Mouse (Mus musculus): ENCODE results near the gene Tirap. TPM values are rescaled to one million over a fixed set of nuclear protein-coding genes. Genes with fewer than 3 reads are reported as not detected.

Gene Tirap
- polyA plus RNA-seq, 1 experiment from 2014 or later = 14.9 TPM

GRCm38 (mm10) chr9:35142221-35142620 lies 57.9 kb downstream of the Tirap start:
- H3K4me3 ChIP-seq (replicated peaks; ENCODE audit: low read length) = no peak overlapping the region
- H3K9ac ChIP-seq (ENCODE audit: low read length) = no peak overlapping the region
- 66% methylated on average over 2 of the region's 2 CpGs for WGBS
- ATAC-seq (ENCODE audit: insufficient read depth, low FRiP score) = no peak
- H3K36me3 ChIP-seq (ENCODE audit: control insufficient read depth, insufficient read depth, low read length) = no peaks in the 10 kb centered on the region
- no peak overlapping the region for H3K27ac ChIP-seq (ENCODE audit: low read length)
- peaks cover 6% of the 10 kb centered on the region for H3K4me1 ChIP-seq (ENCODE audit: control insufficient read depth, insufficient read depth, low read length)
- no peak overlapping the region for H3K4me2 ChIP-seq (ENCODE audit: low read depth, low read length)
- H3K27me3 ChIP-seq (ENCODE audit: control insufficient read depth, insufficient read depth, low read length) = no peaks in the 10 kb centered on the region
- no peaks in the 10 kb centered on the region for H3K9me3 ChIP-seq (replicated peaks; ENCODE audit: control insufficient read depth, low read length)

- no peaks in the 10 kb centered on the region for H3K36me3 ChIP-seq (ENCODE audit: control insufficient read depth, insufficient read depth, low read length)
- no peak overlapping the region for H3K4me2 ChIP-seq (ENCODE audit: low read depth, low read length)
- WGBS = 66% methylated on average over 5 of the region's 5 CpGs
- H3K9ac ChIP-seq (ENCODE audit: low read length) = no peak overlapping the region; the same call in 1 of the 2 replicates
- H3K4me1 ChIP-seq (ENCODE audit: control insufficient read depth, insufficient read depth, low read length) = peaks cover 6% of the 10 kb centered on the region
- ATAC-seq (ENCODE audit: insufficient read depth, low FRiP score) = 0 out of 2 replicates have a peak, but pooled peaks have one; percentile 31
- no peaks in the 10 kb centered on the region for H3K9me3 ChIP-seq (replicated peaks; ENCODE audit: control insufficient read depth, low read length)
- H3K4me3 ChIP-seq (replicated peaks; ENCODE audit: low read length) = no peak overlapping the region
- H3K27me3 ChIP-seq (ENCODE audit: control insufficient read depth, insufficient read depth, low read length) = no peaks in the 10 kb centered on the region
- H3K27ac ChIP-seq (ENCODE audit: low read length) = no peak overlapping the region
Observed at GRCm38 (mm10) chr9:35139231-35139744, 60.8 kb downstream of the Tirap start.

- peaks cover 6% of the 10 kb centered on the region for H3K4me1 ChIP-seq (ENCODE audit: control insufficient read depth, insufficient read depth, low read length)
- H3K9ac ChIP-seq (ENCODE audit: low read length) = no peak overlapping the region
- 75% methylated on average over 7 of the region's 7 CpGs for WGBS
- ATAC-seq (ENCODE audit: insufficient read depth, low FRiP score) = no peak
- no peak overlapping the region for H3K27ac ChIP-seq (ENCODE audit: low read length)
- no peaks in the 10 kb centered on the region for H3K27me3 ChIP-seq (ENCODE audit: control insufficient read depth, insufficient read depth, low read length)
- H3K4me3 ChIP-seq (replicated peaks; ENCODE audit: low read length) = no peak overlapping the region
- no peaks in the 10 kb centered on the region for H3K36me3 ChIP-seq (ENCODE audit: control insufficient read depth, insufficient read depth, low read length)
- no peaks in the 10 kb centered on the region for H3K9me3 ChIP-seq (replicated peaks; ENCODE audit: control insufficient read depth, low read length)
- no peak overlapping the region for H3K4me2 ChIP-seq (ENCODE audit: low read depth, low read length)
Observed at GRCm38 (mm10) chr9:35138029-35138428, 62.1 kb downstream of the Tirap start.

GRCm38 (mm10) chr9:35135575-35135974 lies 64.5 kb downstream of the Tirap start:
- 48% methylated on average over 6 of the region's 6 CpGs for WGBS
- Histone ChIP-seq H3K9me3 (replicated peaks; ENCODE audit: control insufficient read depth, low read length) (no peaks in the 10 kb centered on the region), H3K9ac (ENCODE audit: low read length) (no peak overlapping the region), H3K36me3 (ENCODE audit: control insufficient read depth, insufficient read depth, low read length) (no peaks in the 10 kb centered on the region), H3K27ac (ENCODE audit: low read length) (no peak overlapping the region), H3K4me1 (ENCODE audit: control insufficient read depth, insufficient read depth, low read length) (peaks cover 3% of the 10 kb centered on the region; the same call in 1 of the 2 replicates), H3K27me3 (ENCODE audit: control insufficient read depth, insufficient read depth, low read length) (no peaks in the 10 kb centered on the region), H3K4me3 (replicated peaks; ENCODE audit: low read length) (no peak overlapping the region), H3K4me2 (ENCODE audit: low read depth, low read length) (no peak overlapping the region)
- ATAC-seq (ENCODE audit: insufficient read depth, low FRiP score) = no peak

Other genes with a start within 250 kb of the Tirap start
- 50.5 and 53.1 TPM in 2 replicates for gene St3gal4, start 81.0 kb downstream of the Tirap start, polyA plus RNA-seq (2015; fragmentation: Nextera tagmentation; extraction: Ambion mirVana)
- gene Dcps, start 24.2 kb downstream of the Tirap start, polyA plus RNA-seq (2015; fragmentation: Nextera tagmentation; extraction: Ambion mirVana) = 68.2 and 68.9 TPM in 2 replicates
- gene Srpr, start 116 bp downstream of the Tirap start, polyA plus RNA-seq (2015; fragmentation: Nextera tagmentation; extraction: Ambion mirVana) = 143 and 152 TPM in 2 replicates
- gene Foxred1, start 10.8 kb upstream of the Tirap start, polyA plus RNA-seq (2015; fragmentation: Nextera tagmentation; extraction: Ambion mirVana) = 41.8 and 42.3 TPM in 2 replicates
- 32.5 and 34.1 TPM in 2 replicates for gene Fam118b, start 67.5 kb upstream of the Tirap start, polyA plus RNA-seq (2015; fragmentation: Nextera tagmentation; extraction: Ambion mirVana)
- gene Rpusd4, start 67.6 kb upstream of the Tirap start, polyA plus RNA-seq (2015; fragmentation: Nextera tagmentation; extraction: Ambion mirVana) = 24.5 and 25.8 TPM in 2 replicates
- gene Cdon, start 220.8 kb upstream of the Tirap start, polyA plus RNA-seq (2015; fragmentation: Nextera tagmentation; extraction: Ambion mirVana) = 7.6 TPM in 2 replicates

Data from stomach, embryonic 16.5 days (tissue).